Mouse (Mus musculus): ENCODE measurements around the gene Olfr1239. TPM values are rescaled to one million over a fixed set of nuclear protein-coding genes. Genes with fewer than 3 reads are reported as not detected.

The Olfr1239 gene
- total and polyA plus RNA-seq, 3 experiments, result not detected

- in situ Hi-C loops (cut with MboI; ENCODE audit: low pct_ligation_motif_present, low pct_unique_long_range_greater_than_20kb, low sequenced_read_pairs), result no loop called here
- no peaks in the 10 kb centered on the region for H3K4me1 ChIP-seq (ENCODE audit: control insufficient read depth in 1 of 2, insufficient read depth in 2 of 2)
- H3K27ac ChIP-seq (ENCODE audit: insufficient read depth, low read depth), result no peak overlapping the region
- no peak overlapping the region for H3K4me3 ChIP-seq (replicated peaks in 1 of 3; ENCODE audit: low read depth in 2 of 3, low read length in 2 of 3, poor library complexity in 1 of 3)
- no peak for DNase-seq (ENCODE audit: extremely low read depth)
- no peaks in the 10 kb centered on the region for H3K36me3 ChIP-seq (replicated peaks in 1 of 2; ENCODE audit: control insufficient read depth in 1 of 2, insufficient read depth in 1 of 2, low read length in 1 of 2)
- TF ChIP-seq EP300 (IDR thresholded peaks at IDR 0.05; ENCODE audit: low read length) (no peak), ETS1 (conservative IDR thresholded peaks at IDR 0.05; ENCODE audit: low read depth, low read length) (no peak), E2F4 (IDR thresholded peaks at IDR 0.05; ENCODE audit: insufficient replicate concordance, low read depth, low read length) (no peak), POLR2A (IDR thresholded peaks at IDR 0.05; ENCODE audit: low read depth, low read length) (no peak), SMC3 (IDR thresholded peaks at IDR 0.05; ENCODE audit: low read depth, low read length) (no peak), MXI1 (IDR thresholded peaks at IDR 0.05; ENCODE audit: low read depth, low read length) (no peak), MYC (IDR thresholded peaks at IDR 0.05; ENCODE audit: low read depth, low read length) (no peak), TCF12 (IDR thresholded peaks at IDR 0.05; ENCODE audit: low read depth, low read length) (no peak), SIN3A (IDR thresholded peaks at IDR 0.05; ENCODE audit: low read length) (no peak), TBP (conservative IDR thresholded peaks at IDR 0.05; ENCODE audit: low read depth, low read length) (no peak), NELFE (IDR thresholded peaks at IDR 0.05; ENCODE audit: low read depth, low read length) (no peak), MAZ (IDR thresholded peaks at IDR 0.05; ENCODE audit: low read depth, low read length) (no peak), UBTF (IDR thresholded peaks at IDR 0.05; ENCODE audit: low read depth, low read length) (no peak)
- dilution Hi-C loops (cut with MboI; ENCODE audit: extremely low pct_ligation_motif_present, extremely low pct_unique_long_range_greater_than_20kb, low sequenced_read_pairs), result no loop called here
- H3K4me2 ChIP-seq (ENCODE audit: insufficient read depth, low read depth, poor library complexity, severe bottlenecking), result no peak overlapping the region
- no peak overlapping the region for H3K9ac ChIP-seq (ENCODE audit: insufficient read depth, low read depth)
- no peaks in the 10 kb centered on the region for H3K27me3 ChIP-seq (replicated peaks)
- H3K9me3 ChIP-seq (replicated peaks; ENCODE audit: low read length), result peaks cover 11% of the 10 kb centered on the region
- H3K79me2 ChIP-seq (replicated peaks; ENCODE audit: control insufficient read depth, extremely low read depth, insufficient read depth, poor library complexity, severe bottlenecking), result no peaks in the 10 kb centered on the region
Measured at GRCm38 (mm10) chr2:89414557-89414956, 5.7 kb downstream of the Olfr1239 start.

GRCm38 (mm10) chr2:89409576-89409975 lies 10.6 kb downstream of the Olfr1239 start, which contains the start of gene Olfr1238:
Olfr1238 (minus strand) TSS chr2:89409676.
- in situ Hi-C loops (cut with MboI; ENCODE audit: low pct_ligation_motif_present, low pct_unique_long_range_greater_than_20kb, low sequenced_read_pairs) (no loop called here), dilution Hi-C loops (cut with MboI; ENCODE audit: extremely low pct_ligation_motif_present, extremely low pct_unique_long_range_greater_than_20kb, low sequenced_read_pairs) (no loop called here)
- H3K4me1 ChIP-seq (ENCODE audit: control insufficient read depth in 1 of 2, insufficient read depth in 2 of 2), result no peaks in the 10 kb centered on the region
- H3K79me2 ChIP-seq (replicated peaks; ENCODE audit: control insufficient read depth, extremely low read depth, insufficient read depth, poor library complexity, severe bottlenecking), result no peaks in the 10 kb centered on the region
- H3K27ac ChIP-seq (ENCODE audit: insufficient read depth, low read depth), result no peak within 1 kb of the TSS
- H3K4me2 ChIP-seq (ENCODE audit: insufficient read depth, low read depth, poor library complexity, severe bottlenecking), result no peak within 1 kb of the TSS
- no peak within 1 kb of the TSS for H3K4me3 ChIP-seq (replicated peaks in 1 of 3; ENCODE audit: low read depth in 2 of 3, low read length in 2 of 3, poor library complexity in 1 of 3)
- no peaks in the 10 kb centered on the region for H3K36me3 ChIP-seq (replicated peaks in 1 of 2; ENCODE audit: control insufficient read depth in 1 of 2, insufficient read depth in 1 of 2, low read length in 1 of 2)
- H3K27me3 ChIP-seq (replicated peaks), result no peaks in the 10 kb centered on the region
- peaks cover 16% of the 10 kb centered on the region for H3K9me3 ChIP-seq (replicated peaks; ENCODE audit: low read length)
- no peak within 1 kb of the TSS for H3K9ac ChIP-seq (ENCODE audit: insufficient read depth, low read depth)
- DNase-seq (ENCODE audit: extremely low read depth), result no peak
- no peak for TF ChIP-seq MEF2A (IDR thresholded peaks at IDR 0.05; ENCODE audit: borderline replicate concordance, low read depth, low read length)
- no peak for TF ChIP-seq RAD21 (IDR thresholded peaks at IDR 0.05; ENCODE audit: low read depth, low read length)
- no peak for TF ChIP-seq BHLHE40 (IDR thresholded peaks at IDR 0.05; ENCODE audit: low read depth, low read length)
- no peak for TF ChIP-seq MAX (IDR thresholded peaks at IDR 0.05; ENCODE audit: low read length)
- no peak for TF ChIP-seq JUN (IDR thresholded peaks at IDR 0.05; ENCODE audit: insufficient read depth, low read depth, low read length)
- no peak for TF ChIP-seq MYC (IDR thresholded peaks at IDR 0.05; ENCODE audit: low read depth, low read length)
- no peak for TF ChIP-seq ZNF384 (IDR thresholded peaks at IDR 0.05; ENCODE audit: low read depth, low read length)
- no peak for TF ChIP-seq UBTF (IDR thresholded peaks at IDR 0.05; ENCODE audit: low read depth, low read length)
